Mouse (Mus musculus): Measurements from ENCODE around the gene Tes3-ps.

DNA sequence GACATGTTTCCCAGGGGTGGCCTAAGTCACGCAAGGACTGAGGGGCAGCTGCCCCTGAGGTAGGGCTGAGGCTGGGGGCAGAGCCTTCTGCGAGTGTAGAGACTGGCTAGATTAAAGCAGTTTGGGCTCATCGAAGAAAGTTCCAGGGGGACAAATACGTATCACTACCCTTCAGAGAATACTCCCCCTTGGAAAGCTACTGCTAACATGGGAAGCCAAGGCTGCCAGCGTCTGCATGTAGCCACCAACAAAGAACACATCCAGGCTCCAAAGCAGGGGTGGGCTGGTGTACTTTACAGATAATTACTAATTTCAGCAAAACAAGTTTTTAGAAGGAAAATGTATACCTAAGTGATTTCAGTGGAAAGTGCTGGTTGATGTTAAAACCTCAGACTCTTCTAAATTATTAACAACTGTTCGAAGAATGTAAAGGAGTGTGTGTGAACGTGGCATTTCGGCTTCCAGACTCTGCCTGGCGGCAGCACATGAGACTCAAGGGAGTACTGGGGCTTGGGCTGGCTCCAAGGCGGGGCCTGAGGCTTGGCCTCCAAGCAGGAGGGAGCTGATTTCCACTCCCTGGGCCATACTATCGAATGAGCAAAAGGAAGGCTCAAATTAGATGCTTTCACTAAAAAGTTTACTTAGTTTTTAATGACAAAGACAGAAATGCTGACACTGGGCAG, 26.6 kb upstream of the Tes3-ps start:
- TF ChIP-seq POLR2A (IDR thresholded peaks at IDR 0.05; ENCODE audit: borderline replicate concordance, insufficient read depth, low read length) = no peak
- no peak for TF ChIP-seq CTCF (IDR thresholded peaks at IDR 0.05; ENCODE audit: borderline replicate concordance, insufficient read depth, low read depth, low read length)

Data from cerebellum, adult 2 months (tissue).